Mouse (Mus musculus) small intestine, adult 2 months (tissue): Measurements from ENCODE around the gene Cenpt.

Source experiments
- CTCF ChIP-seq: fragments of 200-500 bp; IDR thresholded peaks from 2 replicates; pipeline ENCODE4 v1.5.1; 2012; ENCODE audit warnings: low read depth, mild to moderate bottlenecking, control low read depth, inconsistent platforms, low read length, moderate library complexity, mixed read lengths; ENCODE audit not compliant: insufficient replicate concordance, insufficient read length; ENCODE audit errors: extremely low read depth
- POLR2A ChIP-seq: fragments of 200-500 bp; IDR thresholded peaks from 2 replicates; pipeline ENCODE4 v1.6.1; 2012; ENCODE audit warnings: low read depth, mild to moderate bottlenecking, control low read depth, inconsistent platforms, low read length, moderate library complexity

- TF ChIP-seq POLR2A (no peak), CTCF (no peak)
Observed at GRCm38 (mm10) chr8:105826379-105826778, 26.7 kb downstream of the Cenpt start.
